Mouse (Mus musculus) CH12.LX (cell line): ENCODE results near the gene C2.

Experiments used
- EP300 ChIP-seq: IDR thresholded peaks from 2 replicates; pipeline ENCODE4 v1.6.1; 2011; ENCODE audit warnings: low read length, improper control_type of control experiment
- GABPA ChIP-seq: IDR thresholded peaks from 2 replicates; pipeline ENCODE4 v1.6.1; 2012; ENCODE audit warnings: low read depth, low read length, improper control_type of control experiment, inconsistent platforms; ENCODE audit not compliant: insufficient replicate concordance
- POLR2A ChIP-seq: IDR thresholded peaks from 2 replicates; pipeline ENCODE4 v1.6.1; 2011; ENCODE audit warnings: low read depth, mild to moderate bottlenecking, improper control_type of control experiment, low read length
- POLR2AphosphoS2 ChIP-seq: IDR thresholded peaks from 2 replicates; pipeline ENCODE4 v1.6.1; 2011; ENCODE audit warnings: low read depth, low read length, improper control_type of control experiment
- ZKSCAN1 ChIP-seq: IDR thresholded peaks from 2 replicates; pipeline ENCODE4 v1.6.1; 2012; ENCODE audit warnings: low read depth, inconsistent platforms, low read length, improper control_type of control experiment, borderline replicate concordance

DNA sequence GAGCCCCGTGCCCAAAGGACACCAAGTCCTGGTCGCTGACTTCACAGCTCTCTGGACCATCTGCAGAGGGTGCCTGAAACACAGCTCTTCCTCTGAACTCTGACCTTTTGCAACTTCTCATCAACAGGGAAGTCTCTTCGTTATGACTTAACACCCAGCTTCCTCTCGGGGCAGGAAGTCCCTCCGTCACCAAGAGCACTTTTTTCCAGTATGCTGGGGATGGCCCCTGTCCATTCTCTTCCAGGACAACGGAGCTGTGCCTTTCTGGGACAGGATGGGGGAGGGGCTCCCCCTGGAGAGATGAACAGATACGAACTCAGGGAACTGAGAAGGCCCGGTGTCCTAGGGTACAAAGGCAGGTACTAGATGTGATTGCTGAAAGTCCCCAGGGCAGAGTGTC, 36.8 kb upstream of the C2 start:
- TF ChIP-seq POLR2A (no peak), GABPA (no peak), ZKSCAN1 (no peak), POLR2AphosphoS2 (no peak), EP300 (no peak)
